Mouse (Mus musculus): ENCODE data around the gene Cnnm2. TPM values are rescaled to one million over a fixed set of nuclear protein-coding genes. Genes with fewer than 3 reads are reported as not detected.

Cnnm2 gene
- total RNA-seq, 4 experiments from 2014 or later, result 27.6 to 45.6 (median 37.6) TPM

DNA sequence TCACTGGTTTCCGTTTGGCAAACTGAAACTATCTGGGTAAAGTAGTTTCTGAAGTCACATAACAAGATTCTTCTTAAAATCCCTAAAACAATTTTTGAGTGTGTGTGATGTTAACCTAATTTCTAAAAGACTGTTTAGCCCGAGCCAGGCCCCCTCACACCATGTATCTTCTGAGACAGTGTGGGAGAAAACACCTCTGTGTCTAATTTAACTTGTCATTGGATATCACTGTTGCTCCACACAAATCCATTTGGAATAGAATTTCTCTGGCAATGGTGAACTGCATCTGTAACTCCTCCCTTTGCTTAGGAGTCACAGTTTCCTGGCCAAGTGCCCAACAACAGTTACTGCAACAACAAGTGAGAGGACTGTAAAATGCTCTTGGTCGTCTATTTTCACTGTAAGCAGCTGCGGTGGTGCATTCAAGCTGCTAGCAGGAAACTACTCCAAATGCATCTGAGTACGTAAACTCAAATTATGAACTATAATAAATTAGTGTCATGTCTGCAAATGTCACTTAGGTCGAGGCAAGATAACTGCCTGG, 167.7 kb downstream of the Cnnm2 start:
- peak; percentile 88 for DNase-seq

Other genes starting within 250 kb of the Cnnm2 start
- 10 to 100 TPM; 39.0 to 81.8 (median 61.0) TPM for gene Arl3, start 188.4 kb upstream of the Cnnm2 start, total RNA-seq (2022)
- 10 to 100 TPM in 3 of 4 experiments, 1 to 10 TPM in 1; 7.0 to 16.4 (median 12.0) TPM for gene Sfxn2, start 188.2 kb upstream of the Cnnm2 start, total RNA-seq (2022)
- 100 to 1,000 TPM; 149 to 232 (median 189) TPM for gene Wbp1l, start 162.5 kb upstream of the Cnnm2 start, total RNA-seq (2022)
- gene Cyp17a1, start 88.4 kb upstream of the Cnnm2 start, total RNA-seq (2022), result 1 to 10 TPM; 1.7 to 3.9 (median 3.1) TPM
- 10 to 100 TPM; 14.9 to 18.6 (median 17.1) TPM for gene Borcs7, start 71.7 kb upstream of the Cnnm2 start, total RNA-seq (2022)
- 100 to 1,000 TPM; 111 to 133 (median 121) TPM for gene As3mt, start 54.1 kb upstream of the Cnnm2 start, total RNA-seq (2022)